Mouse (Mus musculus) embryo, embryonic 10 days (tissue): ENCODE measurements at regions not wholly inside any gene's neighbourhood (a gene's known extent, or its start where the extent isn't known, plus 50 kb on each side); places are given as distances from the start of the nearest gene placed in this dataset.
"Not testable (repeated sequence)": the region's sequence is repeated elsewhere in the genome, so short reads cannot be mapped to it uniquely, and the experiment has no call there.

Source experiments
- DNase-seq: peaks from one replicate; pipeline ENCODE4 v3.0.0-alpha.2; 2015; ENCODE audit warnings: low spot score

DNA sequence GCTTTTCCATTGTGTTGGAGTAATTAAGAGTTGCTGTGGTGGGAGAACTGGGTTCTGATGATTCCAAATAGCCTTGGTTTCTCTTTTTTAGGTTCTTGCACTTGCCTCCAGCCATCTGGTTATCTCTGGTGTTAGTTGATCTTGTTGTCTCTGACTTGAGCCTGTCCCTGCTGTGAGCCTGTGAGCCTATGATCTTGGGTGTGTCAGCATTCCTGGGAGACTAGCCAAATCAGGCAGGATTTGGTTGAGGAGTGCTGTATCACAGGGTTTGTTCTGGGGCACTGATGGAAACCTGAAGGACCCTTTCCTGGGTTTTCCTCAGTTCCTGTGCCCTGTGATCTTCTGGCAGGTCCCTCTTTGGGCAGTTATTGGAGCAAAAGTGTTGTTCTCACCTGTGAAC, 406.8 kb upstream of the Ppp6c start:
- DNase-seq, result no peak

DNA sequence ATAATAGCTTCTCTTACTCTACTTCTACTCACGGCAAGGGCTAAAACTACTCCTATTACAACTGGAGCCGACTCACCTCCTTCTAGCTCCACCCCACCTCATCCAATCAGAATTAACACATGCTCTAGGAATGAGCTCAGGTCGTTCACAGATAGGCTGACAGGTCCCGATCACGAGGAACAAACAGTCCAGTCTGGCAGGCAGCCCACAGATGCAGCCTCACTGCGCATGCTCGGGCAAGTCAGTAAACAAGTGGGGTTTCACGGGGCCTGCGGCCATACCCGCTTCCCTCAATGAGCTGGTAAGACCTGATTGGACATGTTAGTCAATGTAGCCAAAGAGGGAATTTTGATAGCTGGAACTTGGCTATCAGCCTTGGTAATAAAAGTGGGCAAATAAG, 388.0 kb upstream of the Ppp6c start:
- no peak for DNase-seq

DNA sequence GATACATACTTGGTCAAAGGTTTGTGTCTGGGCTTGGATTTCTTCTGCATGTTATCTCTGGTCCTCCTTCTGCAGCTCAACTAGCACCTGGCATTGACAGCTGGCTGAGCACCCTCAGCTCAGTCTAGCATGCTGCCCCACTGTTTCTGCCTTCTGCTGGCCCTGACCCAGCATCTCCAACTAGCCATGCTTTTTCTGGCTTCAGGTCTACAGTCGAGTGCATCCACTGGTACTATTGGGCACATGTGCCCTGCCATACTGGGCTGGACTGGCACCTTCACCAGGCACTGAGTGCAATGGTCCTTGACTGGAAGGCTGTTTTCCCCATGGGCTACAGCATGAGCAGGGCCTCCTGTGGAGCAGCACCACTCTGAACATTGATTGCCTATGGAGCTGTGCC, 386.6 kb upstream of the Ppp6c start:
- DNase-seq, result no peak

DNA sequence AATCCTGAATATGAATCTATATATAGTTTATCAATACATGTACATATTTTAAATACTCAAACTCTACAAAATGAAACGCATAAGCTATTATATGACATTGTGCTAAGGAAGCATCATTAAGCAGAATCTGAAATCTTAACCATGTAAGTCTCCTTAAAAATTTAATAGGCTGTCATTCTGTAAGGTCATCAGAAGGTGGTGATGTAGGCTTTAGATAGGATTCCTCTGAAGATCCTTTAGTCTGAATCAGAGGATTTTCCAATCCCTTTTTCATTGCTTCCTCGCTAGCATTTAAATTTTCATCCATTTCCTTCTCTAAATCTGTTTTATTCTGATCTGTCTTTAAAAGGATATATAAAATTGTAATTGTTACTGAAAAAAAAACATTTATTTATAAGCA, 386.0 kb upstream of the Ppp6c start:
- DNase-seq, result no peak

DNA sequence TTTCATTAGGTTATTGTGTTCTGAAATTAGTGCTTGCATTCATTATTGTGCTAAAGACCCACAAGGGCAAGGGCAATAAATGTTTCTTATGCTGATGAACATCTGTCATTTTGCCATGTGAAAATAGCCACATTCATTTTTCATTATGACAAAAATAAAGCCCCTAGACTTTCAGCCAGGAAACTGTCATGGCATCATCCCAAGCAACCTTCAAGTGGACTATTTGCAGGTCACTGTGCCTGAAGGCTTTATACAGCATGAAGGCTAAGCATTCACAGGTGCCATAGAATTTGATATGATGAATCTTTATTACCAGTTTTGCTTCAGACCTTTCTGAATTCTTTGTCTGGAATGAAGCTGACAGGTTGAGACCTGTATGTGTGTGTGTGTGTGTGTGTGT, 376.0 kb upstream of the Ppp6c start:
- DNase-seq, result no peak

DNA sequence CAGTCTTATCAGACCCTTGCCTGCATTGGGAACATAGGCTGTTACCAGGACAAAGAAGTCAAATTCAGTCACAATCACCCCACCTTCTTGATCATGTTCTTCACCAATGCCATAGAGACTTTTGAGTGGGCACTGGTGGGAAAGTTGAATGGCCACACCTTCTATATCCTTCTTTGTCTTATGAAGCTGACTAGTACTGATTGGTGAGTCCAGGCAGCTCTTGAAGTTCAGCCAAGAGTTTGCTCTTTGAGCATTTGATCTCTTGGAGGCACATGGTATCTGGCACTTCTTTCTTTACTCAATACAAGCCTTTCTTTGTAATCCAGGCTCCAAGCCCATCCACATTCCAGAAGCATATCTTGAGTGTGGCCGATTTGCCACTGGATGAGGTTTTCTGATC, 331.9 kb upstream of the Ppp6c start:
- DNase-seq, result no peak

DNA sequence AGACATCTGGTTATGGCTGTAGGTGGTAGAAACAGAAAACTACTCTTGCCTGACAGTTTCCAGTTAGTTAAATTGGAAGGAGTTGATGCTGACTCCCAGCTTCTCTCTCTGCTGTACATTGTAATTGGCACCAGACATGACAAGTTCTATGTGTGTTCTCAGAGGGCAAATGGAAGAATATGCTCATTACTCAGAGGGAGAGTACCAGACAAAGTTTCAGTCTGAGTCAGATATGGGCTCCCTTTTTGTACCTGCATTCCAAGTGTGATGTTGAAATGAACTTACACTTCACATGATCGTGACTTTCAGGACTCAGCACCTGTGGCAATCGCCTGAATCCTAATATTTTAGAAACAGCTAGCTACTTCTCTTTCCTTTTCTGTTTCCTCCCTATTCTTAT, 281.7 kb upstream of the Ppp6c start:
- no peak for DNase-seq

DNA sequence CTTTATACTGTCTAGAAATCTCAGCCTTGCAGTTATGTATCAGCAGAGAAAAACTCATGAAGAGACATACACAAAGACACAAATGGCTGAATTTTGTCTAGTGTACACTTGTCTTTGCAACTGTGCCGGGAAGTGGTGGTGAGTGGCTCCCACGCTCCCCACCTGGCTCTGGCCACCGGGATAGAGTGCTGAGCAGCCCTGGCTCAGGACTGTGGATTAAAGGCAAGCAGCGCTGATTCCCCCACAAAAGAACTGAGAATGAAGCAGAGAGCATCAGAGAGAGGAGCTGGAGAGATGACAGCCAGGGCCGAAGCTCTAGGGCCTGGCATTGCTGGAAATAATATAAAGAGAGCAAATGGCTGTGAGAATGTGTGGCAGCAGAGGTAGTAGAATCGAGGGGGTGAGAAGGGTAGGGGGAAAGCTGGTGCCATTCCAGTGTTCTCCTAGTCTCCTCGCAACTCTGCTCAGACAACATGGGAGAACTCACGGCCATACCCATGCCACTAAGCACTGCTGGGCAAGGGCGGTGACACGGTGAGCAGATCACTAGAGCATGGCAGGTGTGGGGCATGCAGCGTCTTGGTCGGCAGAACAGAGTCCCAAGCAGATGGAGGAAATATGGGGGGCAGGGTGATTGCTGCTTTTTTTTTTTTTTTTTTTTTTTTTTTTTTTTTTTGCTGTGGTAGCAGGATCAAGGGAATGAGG, 257.1 kb upstream of the Ppp6c start:
- DNase-seq, result no peak

DNA sequence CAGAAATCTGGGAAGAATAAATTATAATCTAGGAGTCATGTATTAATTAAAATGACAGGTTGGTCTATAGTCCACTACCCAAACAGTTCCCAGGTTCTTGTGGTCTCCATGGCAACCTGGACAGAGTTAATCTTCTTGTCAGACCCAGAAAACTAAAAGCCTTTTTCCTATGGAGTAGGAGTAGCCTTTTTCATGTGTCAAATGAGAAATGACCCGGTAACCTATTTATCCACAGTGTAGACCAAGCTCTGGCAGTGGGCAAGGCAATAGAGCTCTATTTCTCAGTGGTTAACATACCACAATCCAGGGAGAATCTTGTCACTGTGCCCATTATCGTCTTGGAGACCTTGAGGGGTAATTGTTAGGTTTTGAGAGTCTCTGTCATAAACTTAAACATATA, 256.4 kb upstream of the Ppp6c start:
- DNase-seq, result peak; percentile 14

DNA sequence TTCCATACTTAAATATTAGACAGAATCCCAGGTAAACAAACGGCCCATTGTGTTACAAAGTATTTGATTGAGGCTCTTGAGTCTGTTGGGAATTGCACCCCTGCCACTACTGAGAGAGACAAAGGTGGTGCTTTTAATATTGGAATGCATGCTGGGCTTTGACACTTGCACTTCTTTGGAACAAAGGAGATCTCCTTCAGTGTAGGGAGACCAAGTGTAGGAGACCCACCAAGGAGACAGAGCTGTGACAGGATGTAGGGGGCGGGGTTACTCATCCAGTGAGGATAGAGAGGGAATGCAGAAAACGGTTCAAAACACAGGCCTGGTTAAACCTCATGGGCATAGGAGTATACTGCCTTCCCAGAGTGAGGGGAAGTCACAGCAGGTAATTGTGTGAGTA, 254.0 kb upstream of the Ppp6c start:
- DNase-seq, result no peak

DNA sequence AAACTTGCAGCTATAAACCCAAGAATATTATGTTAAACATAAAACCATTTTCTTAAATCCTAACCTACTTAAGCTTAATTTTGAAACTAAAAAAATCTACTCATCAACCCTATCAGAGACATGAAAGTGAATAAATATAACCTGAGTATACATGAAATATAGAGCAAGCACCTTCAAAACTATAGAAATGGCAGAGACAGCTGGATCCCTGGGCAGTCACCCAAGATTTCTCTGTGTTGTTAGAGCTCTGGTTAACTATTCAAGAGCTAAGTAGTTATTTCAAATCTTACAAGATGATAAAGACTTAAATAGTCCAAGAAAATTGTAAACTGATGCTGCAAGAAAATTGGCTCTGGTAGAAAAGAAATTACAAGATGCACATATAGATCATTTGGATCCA, 246.7 kb upstream of the Ppp6c start:
- DNase-seq, result not testable (repeated sequence)
